Mouse (Mus musculus) hindbrain, embryonic 15.5 days (tissue): ENCODE results near the gene Eif2a. TPM values are rescaled to one million over a fixed set of nuclear protein-coding genes. Genes with fewer than 3 reads are reported as not detected.

Source experiments
- ATAC-seq: fragments of 200-750 bp; cut with Nextera tagmentation; 2 replicates; pipeline ENCODE4 v1.8.0; 2017; ENCODE audit warnings: low read depth, moderate number of reproducible peaks, moderate TSS enrichment; ENCODE audit not compliant: low FRiP score
- H3K27ac ChIP-seq: fragments of 300-500 bp; sonication (generic); replicated peaks from 2 replicates; pipeline ENCODE4 v1.5.1; 2015; ENCODE audit warnings: mild to moderate bottlenecking, inconsistent platforms
- H3K27me3 ChIP-seq: fragments of 300-500 bp; sonication (generic); 2 replicates; pipeline ENCODE4 v1.6.1; 2015; ENCODE audit warnings: control low read depth, inconsistent platforms
- H3K36me3 ChIP-seq: fragments of 300-500 bp; sonication (generic); 2 replicates; pipeline ENCODE4 v1.6.1; 2015; ENCODE audit warnings: control low read depth, inconsistent platforms
- H3K4me1 ChIP-seq: fragments of 300-500 bp; sonication (generic); replicated peaks from 2 replicates; pipeline ENCODE4 v1.6.1; 2015; ENCODE audit warnings: control low read depth, inconsistent platforms
- H3K4me2 ChIP-seq: fragments of 300-500 bp; sonication (generic); 2 replicates; pipeline ENCODE4 v1.6.1; 2015; ENCODE audit warnings: moderate library complexity, mild to moderate bottlenecking, inconsistent platforms
- H3K4me3 ChIP-seq: fragments of 300-500 bp; sonication (generic); 2 replicates; pipeline ENCODE4 v1.5.1; 2015; ENCODE audit warnings: mild to moderate bottlenecking, inconsistent platforms
- H3K9ac ChIP-seq: fragments of 300-500 bp; sonication (generic); 2 replicates; pipeline ENCODE4 v1.6.1; 2015; ENCODE audit warnings: inconsistent platforms
- H3K9me3 ChIP-seq: fragments of 300-500 bp; sonication (generic); 2 replicates; pipeline ENCODE4 v1.6.1; 2016; ENCODE audit warnings: control low read depth, inconsistent platforms
- WGBS: fragments of 180-500 bp; shearing (Covaris S2); methylation state at CpG from one replicate; pipeline ENCODE4 v1.1.7; 2015; 5-methylcytosine and 5-hydroxymethylcytosine counted together
- polyA plus RNA-seq: library from polyadenylated mRNA; unstranded; fragments of >200 nt; fragmentation: Nextera tagmentation; extraction: Ambion mirVana; gene quantifications from 2 replicates; pipeline ENCODE4 v1.2.1, GENCODE M21; 2015

The Eif2a gene
- polyA plus RNA-seq = 33.6 and 36.9 TPM in 2 replicates

DNA sequence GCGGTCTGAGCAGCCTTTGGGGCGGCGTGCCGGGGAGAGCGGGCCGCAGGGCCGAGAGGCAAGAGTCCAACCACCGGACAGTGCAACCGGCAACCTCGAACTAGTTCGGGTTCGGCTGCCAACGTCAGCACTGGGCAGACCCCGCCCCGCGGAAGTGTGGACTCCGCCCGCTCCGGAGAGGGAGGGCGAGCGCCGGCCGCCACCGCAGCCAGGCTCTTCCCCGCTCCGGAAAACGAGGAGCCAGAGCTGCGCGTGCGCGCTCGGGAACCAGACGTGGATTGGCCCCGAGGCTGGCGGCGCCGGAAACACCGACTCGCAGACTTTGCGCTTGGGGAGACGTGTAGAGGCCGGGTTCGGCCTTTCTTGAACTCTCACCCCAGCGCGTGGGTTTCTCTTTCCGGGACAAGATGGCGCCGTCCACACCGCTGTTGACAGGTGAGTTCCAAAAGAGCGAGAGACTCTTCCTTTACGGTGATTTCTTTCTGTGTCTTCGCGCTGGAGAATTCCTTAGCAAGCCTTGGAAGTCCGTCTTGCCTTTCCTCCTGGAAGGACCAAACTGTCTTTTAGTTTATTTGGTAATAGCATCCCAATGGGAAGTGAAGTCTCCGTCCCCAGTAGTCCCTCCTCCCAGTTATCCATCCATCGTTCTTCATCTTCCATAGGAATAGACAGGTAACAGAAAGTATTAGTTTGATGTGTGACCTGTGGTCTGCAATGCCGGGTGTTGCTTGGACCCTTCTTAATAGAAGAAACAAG, at the start of gene Eif2a, which contains the start of gene Serp1:
Gene Eif2a (plus strand): TSS at position 170 of the 756 bp plus-strand sequence.
Gene Serp1 (minus strand): TSS at position 241 of the 756 bp plus-strand sequence.
- Histone ChIP-seq H3K27ac (peak within 1 kb of the TSS; percentile 89), H3K4me1 (peaks cover 28% of the 10 kb centered on the region), H3K36me3 (peaks cover 22% of the 10 kb centered on the region), H3K9me3 (no peaks in the 10 kb centered on the region), H3K9ac (peak within 1 kb of the TSS; percentile 89), H3K4me3 (peak within 1 kb of the TSS; percentile 72), H3K4me2 (peak within 1 kb of the TSS; percentile 79), H3K27me3 (no peaks in the 10 kb centered on the region)
- WGBS = under 1% methylated on average over 56 of the region's 57 CpGs
- ATAC-seq = peak; percentile 99

- H3K36me3 ChIP-seq = no peaks in the 10 kb centered on the region
- no peaks in the 10 kb centered on the region for H3K4me1 ChIP-seq
- no peak for ATAC-seq
- H3K4me3 ChIP-seq = no peak overlapping the region
- no peak overlapping the region for H3K27ac ChIP-seq
- no peaks in the 10 kb centered on the region for H3K27me3 ChIP-seq
- H3K4me2 ChIP-seq = no peak overlapping the region
- no peaks in the 10 kb centered on the region for H3K9me3 ChIP-seq
- 89% methylated on average over 2 of the region's 2 CpGs for WGBS
- no peak overlapping the region for H3K9ac ChIP-seq
Observed at GRCm38 (mm10) chr3:58478755-58479455, 46.7 kb upstream of the Eif2a start.

DNA sequence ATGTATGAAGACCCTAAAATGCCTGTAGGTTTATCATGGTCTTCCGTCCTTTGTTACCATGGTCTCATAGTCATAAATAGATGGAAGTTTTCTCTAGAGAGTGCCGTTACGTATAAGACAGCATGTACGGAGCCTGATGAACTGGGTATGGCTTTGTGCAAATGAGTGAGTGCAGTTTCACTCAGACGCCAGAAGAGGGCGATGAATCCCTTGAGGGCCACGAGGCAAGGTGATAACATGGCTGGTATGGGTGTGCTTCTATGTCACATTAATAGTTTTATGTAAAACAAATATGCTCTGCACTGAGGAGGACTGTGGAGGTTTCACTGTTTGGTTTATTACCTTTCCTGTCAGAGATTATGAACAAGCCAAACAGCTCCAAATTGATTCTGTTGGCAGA, 39.7 kb upstream of the Eif2a start:
- H3K36me3 ChIP-seq = no peaks in the 10 kb centered on the region
- WGBS = 70% methylated on average over 7 of the region's 7 CpGs
- H3K4me2 ChIP-seq = no peak overlapping the region
- no peaks in the 10 kb centered on the region for H3K4me1 ChIP-seq
- no peaks in the 10 kb centered on the region for H3K27me3 ChIP-seq
- ATAC-seq = no peak
- no peak overlapping the region for H3K9ac ChIP-seq
- H3K4me3 ChIP-seq = no peak overlapping the region
- no peak overlapping the region for H3K27ac ChIP-seq
- no peaks in the 10 kb centered on the region for H3K9me3 ChIP-seq

DNA sequence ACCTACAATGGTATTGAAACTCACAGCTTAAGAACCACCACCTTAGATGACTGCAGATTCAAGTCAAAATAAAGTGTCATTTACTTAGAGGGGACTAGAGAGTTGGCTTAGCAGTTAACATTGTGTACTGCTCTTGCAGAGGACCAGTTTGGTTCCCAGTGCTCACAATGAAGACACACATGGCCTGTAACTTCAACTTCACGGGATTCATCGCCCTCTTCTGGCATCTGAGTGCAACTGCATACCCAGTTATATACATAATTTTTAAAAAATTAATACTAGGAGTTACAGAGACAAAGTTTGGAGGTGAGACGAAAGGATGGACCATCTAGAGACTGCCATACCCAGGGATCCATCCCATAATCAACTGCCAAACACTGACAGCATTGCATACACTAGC, 38.5 kb upstream of the Eif2a start:
- no peak overlapping the region for H3K27ac ChIP-seq
- H3K4me3 ChIP-seq = no peak overlapping the region
- 79% methylated on average over 3 of the region's 3 CpGs for WGBS
- no peaks in the 10 kb centered on the region for H3K36me3 ChIP-seq
- H3K4me1 ChIP-seq = no peaks in the 10 kb centered on the region
- no peaks in the 10 kb centered on the region for H3K9me3 ChIP-seq
- no peak overlapping the region for H3K4me2 ChIP-seq
- ATAC-seq = no peak
- H3K9ac ChIP-seq = no peak overlapping the region
- no peaks in the 10 kb centered on the region for H3K27me3 ChIP-seq

DNA sequence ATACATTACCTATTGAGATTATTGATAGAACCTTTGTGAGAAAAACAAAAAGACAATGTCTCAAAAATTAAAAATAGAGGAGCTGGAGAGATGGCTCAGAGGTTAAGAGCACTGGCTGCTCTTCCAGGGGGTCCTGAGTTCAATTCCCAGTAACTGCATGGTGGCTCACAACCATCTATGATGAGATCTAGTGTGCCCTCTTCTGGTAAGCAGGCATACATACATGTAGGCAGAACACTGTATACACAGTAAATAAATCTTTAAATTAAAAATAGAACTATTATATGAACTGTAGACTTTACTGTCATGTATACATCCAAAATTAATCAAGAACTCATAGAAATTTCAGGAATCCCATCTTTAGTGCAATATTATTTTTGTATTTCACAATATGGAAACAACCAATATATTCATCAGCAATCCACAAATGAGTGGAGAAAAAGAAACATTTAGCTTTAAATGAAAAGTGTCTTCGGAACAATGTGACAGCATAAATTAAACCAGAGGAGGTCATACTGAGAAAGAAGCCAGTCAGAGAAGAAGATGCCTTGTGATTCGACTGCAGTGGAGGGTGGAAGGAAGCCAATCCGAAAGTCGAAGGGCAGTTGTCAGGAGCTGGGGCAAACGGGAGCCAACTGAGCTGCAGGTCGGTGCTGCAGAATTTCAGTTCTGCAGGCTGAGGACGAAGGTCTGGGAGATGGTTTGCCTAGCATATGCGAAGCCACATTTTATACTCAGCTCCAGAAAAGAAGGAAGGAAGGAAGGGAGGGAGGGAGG, 37.4 kb upstream of the Eif2a start:
- Histone ChIP-seq H3K9me3 (no peaks in the 10 kb centered on the region), H3K4me1 (no peaks in the 10 kb centered on the region), H3K27me3 (no peaks in the 10 kb centered on the region), H3K36me3 (no peaks in the 10 kb centered on the region), H3K4me3 (no peak overlapping the region), H3K9ac (no peak overlapping the region), H3K27ac (no peak overlapping the region), H3K4me2 (no peak overlapping the region)
- ATAC-seq = no peak
- WGBS = 62% methylated on average over 8 of the region's 8 CpGs

GRCm38 (mm10) chr3:58490787-58491186, 34.8 kb upstream of the Eif2a start:
- H3K4me1 ChIP-seq = no peaks in the 10 kb centered on the region
- 74% methylated on average over 7 of the region's 7 CpGs for WGBS

DNA sequence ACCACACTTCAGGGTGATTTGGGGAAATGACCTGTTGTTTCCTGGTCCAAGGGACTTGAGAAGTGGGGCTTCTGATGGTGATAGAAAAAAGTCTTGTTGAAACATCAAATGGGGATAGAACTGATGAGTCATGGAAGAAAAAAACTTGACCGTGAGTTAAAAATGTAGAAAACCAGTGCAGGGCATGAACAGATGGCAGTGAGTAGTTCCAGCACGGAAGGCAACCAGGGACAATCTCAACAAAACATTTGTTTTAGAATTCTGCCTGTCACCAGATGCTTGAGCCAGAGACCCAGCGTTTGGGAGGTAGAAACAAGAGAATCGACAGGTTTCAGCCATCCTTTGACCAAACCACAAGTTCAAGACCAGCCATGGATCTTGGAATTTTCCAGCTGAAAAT, 32.0 kb upstream of the Eif2a start:
- no peaks in the 10 kb centered on the region for H3K36me3 ChIP-seq
- H3K4me2 ChIP-seq = no peak overlapping the region
- WGBS = 89% methylated on average over 4 of the region's 4 CpGs
- H3K27ac ChIP-seq = no peak overlapping the region
- no peak overlapping the region for H3K4me3 ChIP-seq
- H3K9me3 ChIP-seq = no peaks in the 10 kb centered on the region
- no peaks in the 10 kb centered on the region for H3K27me3 ChIP-seq
- no peaks in the 10 kb centered on the region for H3K4me1 ChIP-seq
- no peak for ATAC-seq
- no peak overlapping the region for H3K9ac ChIP-seq

More at GRCm38 (mm10) chr3:58490787-58491186, 34.8 kb upstream of the Eif2a start:
- no peak overlapping the region for H3K4me3 ChIP-seq
- H3K27me3 ChIP-seq = no peaks in the 10 kb centered on the region
- no peaks in the 10 kb centered on the region for H3K9me3 ChIP-seq
- H3K36me3 ChIP-seq = no peaks in the 10 kb centered on the region
- no peak overlapping the region for H3K4me2 ChIP-seq
- ATAC-seq = no peak
- H3K27ac ChIP-seq = no peak overlapping the region
- H3K9ac ChIP-seq = no peak overlapping the region

- H3K27me3 ChIP-seq = no peaks in the 10 kb centered on the region
- no peaks in the 10 kb centered on the region for H3K9me3 ChIP-seq
- H3K36me3 ChIP-seq = no peaks in the 10 kb centered on the region
- H3K4me3 ChIP-seq = no peak overlapping the region
- 70% methylated on average over 2 of the region's 2 CpGs for WGBS
- no peak overlapping the region for H3K27ac ChIP-seq
- ATAC-seq = no peak
- no peak overlapping the region for H3K9ac ChIP-seq
- H3K4me2 ChIP-seq = no peak overlapping the region
- H3K4me1 ChIP-seq = no peaks in the 10 kb centered on the region
Observed at GRCm38 (mm10) chr3:58501961-58502360, 23.7 kb upstream of the Eif2a start.

DNA sequence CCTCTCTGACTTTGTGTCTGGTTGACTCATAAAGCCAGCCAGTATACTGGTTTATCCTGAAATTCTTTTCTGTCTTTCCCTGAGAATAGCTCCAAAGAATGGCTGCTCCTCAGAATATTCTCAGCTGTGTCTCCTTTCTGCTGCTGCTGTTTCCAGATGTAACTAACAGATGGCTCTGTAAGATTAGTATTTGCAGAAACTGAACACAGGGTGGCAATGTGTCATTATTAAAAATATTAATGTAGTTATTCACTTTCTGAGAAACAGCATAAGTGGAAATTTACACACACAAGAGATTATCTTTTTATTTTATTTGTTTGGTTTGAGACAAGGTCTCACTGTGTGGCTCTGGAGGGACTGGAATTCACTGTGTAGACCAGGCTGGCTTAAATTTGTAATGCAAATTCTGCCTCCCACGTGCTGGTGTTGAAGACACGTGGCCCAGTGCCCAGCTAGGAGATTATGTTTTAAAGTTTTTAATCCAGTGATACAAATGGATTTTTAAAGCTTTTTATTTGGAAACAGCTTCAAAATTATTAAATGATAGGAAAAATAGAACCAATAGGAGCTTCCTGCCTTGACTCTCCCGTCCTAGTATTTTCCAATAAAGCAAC, 21.8 kb upstream of the Eif2a start:
- no peaks in the 10 kb centered on the region for H3K9me3 ChIP-seq
- no peak overlapping the region for H3K27ac ChIP-seq
- no peaks in the 10 kb centered on the region for H3K4me1 ChIP-seq
- no peaks in the 10 kb centered on the region for H3K27me3 ChIP-seq
- no peak overlapping the region for H3K4me2 ChIP-seq
- no peaks in the 10 kb centered on the region for H3K36me3 ChIP-seq
- WGBS = 49% methylated on average over 3 of the region's 3 CpGs
- no peak for ATAC-seq
- no peak overlapping the region for H3K4me3 ChIP-seq
- H3K9ac ChIP-seq = no peak overlapping the region

DNA sequence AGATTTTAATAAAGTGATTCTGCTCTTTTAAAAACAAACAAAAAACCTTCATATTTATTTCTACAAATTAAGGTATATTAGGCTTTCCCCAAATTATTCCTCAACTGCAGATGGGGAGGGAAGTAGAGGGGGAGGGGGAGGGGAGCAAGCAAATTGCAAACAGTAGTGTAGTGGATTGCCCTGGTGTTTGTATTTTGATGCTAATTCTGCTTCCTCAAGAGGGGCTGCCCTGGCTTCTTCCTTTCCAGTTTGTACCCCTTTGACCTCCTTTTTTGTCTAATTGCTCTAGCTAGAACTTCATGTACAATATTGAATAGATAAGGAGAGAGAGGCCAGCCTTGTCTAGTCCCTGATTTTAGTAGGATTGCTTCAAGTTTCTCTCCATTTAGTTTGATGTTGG, 20.9 kb upstream of the Eif2a start:
- H3K36me3 ChIP-seq = no peaks in the 10 kb centered on the region
- no peaks in the 10 kb centered on the region for H3K9me3 ChIP-seq
- no peak overlapping the region for H3K4me2 ChIP-seq
- H3K4me3 ChIP-seq = no peak overlapping the region
- no peak for ATAC-seq
- no peaks in the 10 kb centered on the region for H3K27me3 ChIP-seq
- no peak overlapping the region for H3K27ac ChIP-seq
- no peak overlapping the region for H3K9ac ChIP-seq
- no peaks in the 10 kb centered on the region for H3K4me1 ChIP-seq

GRCm38 (mm10) chr3:58508020-58508750, 17.4 kb upstream of the Eif2a start:
- no peak overlapping the region for H3K27ac ChIP-seq
- no peak overlapping the region for H3K4me2 ChIP-seq
- H3K36me3 ChIP-seq = no peaks in the 10 kb centered on the region
- ATAC-seq = no peak
- WGBS = 86% methylated on average over 7 of the region's 7 CpGs
- H3K4me1 ChIP-seq = no peaks in the 10 kb centered on the region
- H3K9me3 ChIP-seq = no peaks in the 10 kb centered on the region
- no peak overlapping the region for H3K9ac ChIP-seq
- no peaks in the 10 kb centered on the region for H3K27me3 ChIP-seq
- H3K4me3 ChIP-seq = no peak overlapping the region
